ENCODE assay signal across 12 mouse cellular contexts in genomic region chr2:93163317-93163716, GRCm38 (mm10). TPM values are rescaled to one million over a fixed set of nuclear protein-coding genes. Genes with fewer than 3 reads are reported as not detected.
A peak's percentile ranks its signal among the peaks of the same experiment; 100 is the strongest.
DNase-seq lines count a peak whose midpoint lies in the region; ATAC-seq lines count a peak whose summit lies in the region.
"Had no signal": no experiment of that assay in that cellular context is flagged by ENCODE, and none has a peak within 500 bp of the region (broad histone marks: within the 10 kb centered on the region; RNA-seq: fewer than 3 reads in every experiment).

No protein-coding gene starts in this region.

- no peak overlapping the region for H3K4me3 ChIP-seq in heart, embryonic 12.5 days

- WGBS in heart, embryonic 12.5 days = 6% methylated on average over 2 of the region's 2 CpGs

- intact Hi-C loops in heart, postnatal 14 days (cut with DNase I) = no loop called here

- H3K9ac ChIP-seq in heart, embryonic 12.5 days = no peak overlapping the region

- no peaks in the 10 kb centered on the region for H3K9me3 ChIP-seq in heart, embryonic 12.5 days (replicated peaks)

- no peaks in the 10 kb centered on the region for H3K36me3 ChIP-seq in heart, embryonic 12.5 days

- no peak overlapping the region for H3K4me2 ChIP-seq in heart, embryonic 12.5 days

- H3K4me1 ChIP-seq in heart, embryonic 12.5 days (replicated peaks) = peaks cover 25% of the 10 kb centered on the region

- no peak for ATAC-seq in heart, embryonic 12.5 days (ENCODE audit: insufficient number of reproducible peaks, low FRiP score)
- ATAC-seq: midbrain, embryonic 16.5 days had no signal

- no peak for DNase-seq in heart, adult 8-10 months (ENCODE audit: low spot score)
- peak; percentile 70 for DNase-seq in 416B (ENCODE audit: low read depth)
- peak; percentile 69 for DNase-seq in adrenal gland, adult 2 months
- DNase-seq in heart, postnatal 14 days = peak; percentile 49 to 53
- no peak for DNase-seq in frontal cortex, postnatal 25 days (ENCODE audit: low spot score in 2 of 2)
- DNase-seq in layer of hippocampus, postnatal 25 days (ENCODE audit: extremely low spot score in 1 of 2, low spot score in 1 of 2) = no peak
- DNase-seq in lung, adult 18-20 months = no peak
- DNase-seq: gastrocnemius, postnatal 10 days; thymus, postnatal 25 days had no signal

- 0 out of 2 replicates have a peak, but pooled peaks cover 9% of the 10 kb centered on the region for H3K27me3 ChIP-seq in heart, embryonic 12.5 days (replicated peaks)

- peak overlapping the region; percentile 22; the same call in 1 of the 2 replicates for H3K27ac ChIP-seq in heart, embryonic 12.5 days (ENCODE audit: poor library complexity, severe bottlenecking)
- H3K27ac ChIP-seq: kidney, postnatal 0 days had no signal

RNA-seq across cellular contexts. Expression of gene Trp53i11, which starts 24.0 kb away (rescaled TPM):
- 25.2 and 26.7 TPM in 2 replicates for polyA plus RNA-seq in heart, embryonic 12.5 days (2016; fragmentation: Nextera tagmentation; extraction: Ambion mirVana)
- total RNA-seq in heart, adult 8-10 months (2022) = 10 to 100 TPM; 14.0 to 37.8 (median 23.2) TPM
- total RNA-seq in adrenal gland, adult 2 months (2021) = 10 to 100 TPM; 58.6 to 64.7 TPM
- 123 and 179 TPM in 2 replicates for polyA plus RNA-seq in adrenal gland, adult 2 months (2012; rRNA removed)
- total RNA-seq in heart, postnatal 14 days (2021) = 10 to 100 TPM; 67.8 to 68.8 TPM
- 10 to 100 TPM; 73.9 to 75.7 TPM for total RNA-seq in layer of hippocampus, postnatal 25 days (2021)

Comparison
In these comparisons a context has a peak if more than half of its experiments do, and no peak if none do; other contexts are left out.
1. DNase-seq: peak in 416B (single experiment), adrenal gland, adult 2 months (single experiment) and heart, postnatal 14 days (2 of 2); none in heart, adult 8-10 months (single experiment), frontal cortex, postnatal 25 days (0 of 2), layer of hippocampus, postnatal 25 days (0 of 2) and lung, adult 18-20 months (0 of 2).